Comparison of ENCODE assay signal across 9 mouse cellular contexts in genomic region chr12:27340451-27341035, GRCm38 (mm10). TPM values are rescaled to one million over a fixed set of nuclear protein-coding genes. Genes with fewer than 3 reads are reported as not detected.
DNase-seq lines count a peak whose midpoint lies in the region; ATAC-seq and TF ChIP-seq lines count a peak whose summit lies in the region.
"Had no signal": no experiment of that assay in that cellular context is flagged by ENCODE, and none has a peak within 500 bp of the region (broad histone marks: within the 10 kb centered on the region; RNA-seq: fewer than 3 reads in every experiment).

No protein-coding gene starts in this region.

- intact Hi-C loops in gastrocnemius, postnatal 14 days (cut with DNase I; ENCODE audit: low total_unique reads), result no loop called here

- H3K4me1 ChIP-seq in heart, embryonic 15.5 days (replicated peaks), result peaks cover 5% of the 10 kb centered on the region; the same call in 1 of the 2 replicates
- H3K4me1 ChIP-seq in cortical plate, adult 2 months (ENCODE audit: control insufficient read depth, insufficient read depth, low read length), result no peaks in the 10 kb centered on the region
- peaks cover 9% of the 10 kb centered on the region for H3K4me1 ChIP-seq in hindbrain, postnatal 0 days (ENCODE audit: insufficient read depth, low read length)
- peaks cover 15% of the 10 kb centered on the region for H3K4me1 ChIP-seq in midbrain, embryonic 16.5 days (ENCODE audit: control insufficient read depth, insufficient read depth, low read length)

- WGBS in heart, embryonic 15.5 days, result under 1% methylated on average over 14 of the region's 14 CpGs
- WGBS in hindbrain, postnatal 0 days, result under 1% methylated on average over 14 of the region's 14 CpGs
- WGBS in midbrain, embryonic 16.5 days, result under 1% methylated on average over 14 of the region's 14 CpGs

- H3K4me2 ChIP-seq in heart, embryonic 15.5 days, result peak overlapping the region; percentile 97
- peak overlapping the region; percentile 72 for H3K4me2 ChIP-seq in hindbrain, postnatal 0 days (ENCODE audit: low read depth, low read length)
- H3K4me2 ChIP-seq in midbrain, embryonic 16.5 days (ENCODE audit: low read length), result peak overlapping the region; percentile 21; the same call in 1 of the 2 replicates

- peak overlapping the region; percentile 76 for H3K9ac ChIP-seq in heart, embryonic 15.5 days
- H3K9ac ChIP-seq in hindbrain, postnatal 0 days (replicated peaks; ENCODE audit: low read length), result peak overlapping the region; percentile 94
- H3K9ac ChIP-seq in midbrain, embryonic 16.5 days (ENCODE audit: low read depth, low read length), result peak overlapping the region; percentile 100

- no peak for TF ChIP-seq CTCF in cortical plate, adult 2 months (IDR thresholded peaks at IDR 0.05; ENCODE audit: extremely low read depth, insufficient read depth, low read length)
- TF ChIP-seq CTCF in hindbrain, postnatal 0 days (IDR thresholded peaks at IDR 0.05; ENCODE audit: low read depth), result no peak

- TF ChIP-seq POLR2A in cortical plate, adult 2 months (IDR thresholded peaks at IDR 0.05; ENCODE audit: extremely low read depth, insufficient read depth, low read length), result no peak

- no peak for ATAC-seq in heart, embryonic 15.5 days (replicated peaks; ENCODE audit: insufficient number of reproducible peaks, insufficient read depth, low FRiP score, low read depth)
- no peak for ATAC-seq in hindbrain, postnatal 0 days
- ATAC-seq in midbrain, embryonic 16.5 days, result no peak

- peak overlapping the region; percentile 79 for H3K4me3 ChIP-seq in heart, embryonic 15.5 days
- peak overlapping the region; percentile 70 for H3K4me3 ChIP-seq in cortical plate, adult 2 months (ENCODE audit: insufficient read depth, low read length)
- peak overlapping the region; percentile 97 for H3K4me3 ChIP-seq in hindbrain, postnatal 0 days (ENCODE audit: low read length)
- H3K4me3 ChIP-seq in midbrain, embryonic 16.5 days (ENCODE audit: low read depth, low read length), result peak overlapping the region; percentile 83

- H3K36me3 ChIP-seq in heart, embryonic 15.5 days, result no peaks in the 10 kb centered on the region
- H3K36me3 ChIP-seq in hindbrain, postnatal 0 days (ENCODE audit: insufficient read depth, low read length), result no peaks in the 10 kb centered on the region
- H3K36me3 ChIP-seq in midbrain, embryonic 16.5 days (ENCODE audit: control insufficient read depth, insufficient read depth, low read length), result no peaks in the 10 kb centered on the region

- DNase-seq in heart, adult 18-20 months, result no peak
- peak; percentile 76 for DNase-seq in hindbrain, postnatal 0 days (ENCODE audit: low spot score)
- DNase-seq in adipocyte (ENCODE audit: low spot score), result no peak
- no peak for DNase-seq in natural killer cell, adult 2 months (ENCODE audit: low spot score in 2 of 2)
- no peak for DNase-seq in gastrocnemius, postnatal 14 days

- H3K27ac ChIP-seq in heart, embryonic 15.5 days, result no peak overlapping the region
- H3K27ac ChIP-seq in cortical plate, adult 2 months (ENCODE audit: insufficient read depth, low read length), result no peak overlapping the region
- peak overlapping the region; percentile 97 for H3K27ac ChIP-seq in hindbrain, postnatal 0 days
- peak overlapping the region; percentile 97 for H3K27ac ChIP-seq in midbrain, embryonic 16.5 days (ENCODE audit: low read length)

- H3K9me3 ChIP-seq in heart, embryonic 15.5 days (replicated peaks), result no peaks in the 10 kb centered on the region
- no peaks in the 10 kb centered on the region for H3K9me3 ChIP-seq in hindbrain, postnatal 0 days (ENCODE audit: low read length)
- H3K9me3 ChIP-seq in midbrain, embryonic 16.5 days (replicated peaks; ENCODE audit: control insufficient read depth, low read length, poor library complexity, severe bottlenecking), result no peaks in the 10 kb centered on the region

- H3K27me3 ChIP-seq in heart, embryonic 15.5 days, result no peaks in the 10 kb centered on the region
- H3K27me3 ChIP-seq in hindbrain, postnatal 0 days (ENCODE audit: insufficient read depth, low read length), result no peaks in the 10 kb centered on the region
- H3K27me3 ChIP-seq in midbrain, embryonic 16.5 days (ENCODE audit: control insufficient read depth, insufficient read depth, low read depth, low read length), result no peaks in the 10 kb centered on the region

RNA-seq across cellular contexts. Expression of gene Sox11, which starts 1.8 kb away (rescaled TPM):
- polyA plus RNA-seq in heart, embryonic 15.5 days (2015; fragmentation: Nextera tagmentation; extraction: Ambion mirVana), result 13.6 and 13.7 TPM in 2 replicates
- total RNA-seq in heart, adult 18-20 months (2021), result not detected
- 5.3 and 5.8 TPM in 2 replicates for polyA plus RNA-seq in cortical plate, adult 2 months (2012; rRNA removed)
- 95.5 and 101 TPM in 2 replicates for total RNA-seq in hindbrain, postnatal 0 days (2014; rRNA removed)
- 92.9 and 97.8 TPM in 2 replicates for polyA plus RNA-seq in hindbrain, postnatal 0 days (2015; fragmentation: Nextera tagmentation; extraction: Ambion mirVana)
- polyA plus RNA-seq in midbrain, embryonic 16.5 days (2015; fragmentation: Nextera tagmentation; extraction: Ambion mirVana), result 371 and 465 TPM in 2 replicates
- 1 to 10 TPM; 1.4 to 2.2 TPM for total RNA-seq in gastrocnemius, postnatal 14 days (2021)
- total RNA-seq: MEL had no signal

Comparison
In these comparisons a context has a peak if more than half of its experiments do, and no peak if none do; other contexts are left out.
1. H3K27ac ChIP-seq: peak in hindbrain, postnatal 0 days (single experiment) and midbrain, embryonic 16.5 days (single experiment); none in heart, embryonic 15.5 days (single experiment) and cortical plate, adult 2 months (single experiment).
2. H3K4me2 ChIP-seq: peak in every context shown above with its lines; median percentile 97 in heart, embryonic 15.5 days; 72 in hindbrain, postnatal 0 days; 21 in midbrain, embryonic 16.5 days.
3. Peak in every context shown above with its lines, with median percentiles within 50 percentile points of each other: H3K4me3 ChIP-seq and H3K9ac ChIP-seq.